Mouse (Mus musculus) layer of hippocampus, postnatal 10 days (tissue): ENCODE measurements at regions not wholly inside any gene's neighbourhood (a gene's known extent, or its start where the extent isn't known, plus 50 kb on each side); places are given as distances from the start of the nearest gene placed in this dataset.

ENCODE experiments used
- DNase-seq, 2 experiments: peaks; one replicate each; pipeline ENCODE4 v3.0.0; 2021; ENCODE audit warnings: low spot score in 2 of 2

DNA sequence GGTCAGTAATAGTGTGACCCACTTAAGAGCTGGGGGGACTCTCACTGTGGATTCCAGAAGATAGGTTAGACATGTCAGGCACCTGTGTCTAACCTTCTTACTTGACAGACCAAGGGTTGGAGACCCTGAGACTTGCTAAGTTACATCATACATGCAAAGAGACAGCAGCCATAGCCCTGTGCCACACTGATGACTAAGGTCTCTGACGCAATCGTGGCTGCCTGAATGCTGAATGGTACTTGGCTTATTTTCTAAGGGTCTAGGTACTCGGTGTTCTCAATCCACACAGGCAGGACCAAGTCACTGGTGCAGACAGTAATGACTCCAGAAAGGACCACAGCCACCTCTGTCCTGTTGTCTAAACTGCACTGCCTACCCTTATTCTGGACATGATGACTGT is 147.8 kb upstream of the Mdm1 start:
- no peak for DNase-seq

DNA sequence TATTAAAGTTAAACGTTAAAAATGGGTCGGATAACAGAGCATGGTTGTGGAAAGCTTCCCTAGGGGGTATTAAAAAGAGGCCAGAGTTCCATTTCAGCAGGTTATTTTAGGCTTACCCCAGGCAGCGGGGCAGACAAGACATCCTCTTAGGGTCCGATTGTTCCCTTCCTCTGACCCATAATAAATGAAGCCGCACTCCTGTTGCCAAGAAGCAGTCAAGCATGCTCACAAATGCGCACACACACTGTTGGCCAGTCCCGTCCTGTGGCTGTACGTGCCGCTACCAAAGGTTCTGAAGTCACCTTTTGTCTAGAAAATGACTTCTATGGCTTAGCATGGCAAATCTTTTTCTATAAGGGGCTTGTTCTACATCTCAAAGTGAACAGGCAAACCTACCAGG is 146.8 kb upstream of the Mdm1 start:
- no peak for DNase-seq

DNA sequence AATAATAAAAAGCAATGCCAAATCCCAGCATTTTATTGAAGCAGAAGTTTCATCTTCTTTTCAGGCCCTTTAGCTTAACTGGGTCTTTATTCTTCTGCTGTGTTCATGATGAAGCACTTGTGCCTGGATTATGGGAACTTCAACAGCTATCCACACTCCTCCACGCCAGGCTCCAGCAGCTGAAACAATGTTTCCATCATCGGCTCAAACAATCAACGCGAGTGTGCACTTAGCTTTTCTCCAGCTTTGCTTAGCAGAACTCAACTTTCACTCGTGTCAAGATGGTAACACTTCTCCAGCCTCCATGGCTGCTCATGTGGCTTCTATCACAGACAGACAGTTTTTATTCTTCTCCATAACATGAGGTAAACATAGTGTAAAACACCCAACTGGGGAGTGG is 143.8 kb upstream of the Mdm1 start:
- DNase-seq, result no peak

DNA sequence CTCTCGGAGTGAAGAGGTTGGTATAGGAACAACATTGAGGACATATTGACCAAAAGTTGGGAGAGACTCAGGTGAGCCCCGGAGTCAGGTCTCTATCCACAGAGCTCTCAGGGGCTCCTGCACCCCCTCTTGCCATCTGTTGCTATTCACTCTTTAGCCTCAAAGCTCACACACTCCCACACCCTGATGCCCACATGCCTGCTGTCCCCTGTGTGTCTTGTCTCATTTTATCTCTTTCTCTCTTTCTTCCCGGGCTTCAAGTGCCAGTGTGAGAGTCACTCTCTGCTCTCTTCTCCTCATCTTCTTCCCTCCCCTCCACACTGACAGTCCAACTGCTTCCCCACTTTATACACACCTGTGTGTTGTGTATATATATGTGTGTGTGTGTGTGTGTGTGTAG is 141.0 kb upstream of the Mdm1 start:
- DNase-seq, result no peak

DNA sequence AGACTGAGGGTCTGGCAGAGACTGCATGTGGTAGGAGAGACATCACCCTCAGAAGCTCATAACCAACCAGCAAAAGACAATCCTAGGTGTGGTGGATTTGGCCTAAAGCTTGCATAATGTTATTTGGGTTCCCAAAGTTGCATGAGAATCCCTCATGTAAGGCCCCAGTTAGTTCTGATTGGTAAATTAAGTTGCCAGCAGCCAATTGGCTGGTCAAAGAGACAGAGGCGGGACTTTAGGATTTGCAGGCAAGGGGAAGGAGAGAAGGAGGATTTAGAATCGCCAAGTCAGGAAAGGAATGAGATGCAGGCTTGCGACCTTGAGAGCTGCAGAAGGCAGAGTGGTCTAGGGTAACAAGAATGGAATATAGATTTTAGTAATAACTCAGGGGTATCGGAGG is 140.1 kb upstream of the Mdm1 start:
- DNase-seq, result no peak

DNA sequence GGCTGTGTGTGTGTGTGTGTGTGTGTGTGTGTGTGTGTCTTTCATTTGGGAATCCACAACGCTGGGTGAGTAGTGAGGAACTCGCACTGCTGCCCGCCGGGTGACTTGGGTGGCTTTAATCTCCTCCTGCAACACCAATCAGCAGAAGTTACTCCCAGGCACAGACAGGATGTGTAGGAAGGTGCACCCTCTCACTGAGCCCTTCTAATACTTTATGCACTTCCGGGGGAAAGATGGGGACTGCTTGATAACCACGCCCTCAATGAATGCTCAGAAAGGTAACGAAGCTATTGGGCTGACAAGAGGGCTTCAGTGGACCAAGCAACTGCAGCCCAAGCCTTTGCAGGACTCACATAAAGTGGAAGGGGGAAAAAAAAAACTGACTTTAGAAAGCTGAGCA is 139.6 kb upstream of the Mdm1 start:
- no peak for DNase-seq

- peak in 1 of 2 experiments; percentile 5 for DNase-seq
Observed at GRCm38 (mm10) chr10:118002559-118002958, 139.1 kb upstream of the Mdm1 start.

DNA sequence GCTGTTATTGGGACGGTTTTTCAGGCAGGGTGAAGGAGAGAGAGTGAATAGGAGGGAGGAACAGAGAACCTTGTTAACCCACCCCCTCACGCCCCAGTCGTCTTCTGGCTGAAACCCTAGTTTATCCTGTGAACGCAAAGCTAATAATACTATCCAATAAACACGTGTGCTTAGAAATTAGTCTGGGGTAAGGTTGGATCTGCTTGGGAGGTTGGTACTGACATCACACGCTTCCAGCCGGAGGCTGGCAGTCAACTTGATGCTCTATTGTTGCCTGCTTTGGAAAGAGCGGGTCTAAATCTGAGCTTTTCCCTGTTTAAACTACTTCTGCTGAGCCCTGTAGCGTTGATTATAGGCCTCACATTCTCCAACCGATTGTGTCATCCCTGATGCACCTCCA is 138.4 kb upstream of the Mdm1 start:
- no peak for DNase-seq

DNA sequence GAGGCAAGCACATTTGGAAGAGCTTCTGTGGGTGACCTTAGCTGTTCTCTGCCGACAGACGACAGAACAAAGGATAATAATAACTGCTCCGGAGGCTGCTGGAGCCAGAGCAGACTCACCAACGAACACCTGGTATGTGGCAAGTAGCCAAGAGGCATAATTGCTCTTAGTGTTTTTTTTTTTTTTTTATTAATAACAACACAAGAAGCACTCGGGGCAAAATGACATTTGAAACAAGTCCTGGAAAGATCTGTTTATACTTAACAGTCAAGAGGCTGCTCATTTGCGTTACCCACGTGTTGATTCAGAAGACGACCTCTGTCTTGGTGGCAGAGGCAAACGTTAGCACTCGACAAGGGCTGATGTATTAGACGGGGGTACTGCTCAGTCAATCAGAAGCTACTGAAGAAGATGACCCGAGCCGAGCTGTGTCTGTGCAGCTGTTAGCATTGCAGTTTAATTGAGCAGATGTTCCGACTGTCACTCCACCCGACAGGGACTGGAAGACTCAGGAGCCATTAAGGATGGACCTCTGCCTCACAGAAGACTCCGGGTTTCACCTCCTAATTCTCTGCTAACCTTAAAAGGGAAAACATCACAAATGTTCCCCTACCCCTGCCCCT is 137.8 kb upstream of the Mdm1 start:
- DNase-seq, result no peak

DNA sequence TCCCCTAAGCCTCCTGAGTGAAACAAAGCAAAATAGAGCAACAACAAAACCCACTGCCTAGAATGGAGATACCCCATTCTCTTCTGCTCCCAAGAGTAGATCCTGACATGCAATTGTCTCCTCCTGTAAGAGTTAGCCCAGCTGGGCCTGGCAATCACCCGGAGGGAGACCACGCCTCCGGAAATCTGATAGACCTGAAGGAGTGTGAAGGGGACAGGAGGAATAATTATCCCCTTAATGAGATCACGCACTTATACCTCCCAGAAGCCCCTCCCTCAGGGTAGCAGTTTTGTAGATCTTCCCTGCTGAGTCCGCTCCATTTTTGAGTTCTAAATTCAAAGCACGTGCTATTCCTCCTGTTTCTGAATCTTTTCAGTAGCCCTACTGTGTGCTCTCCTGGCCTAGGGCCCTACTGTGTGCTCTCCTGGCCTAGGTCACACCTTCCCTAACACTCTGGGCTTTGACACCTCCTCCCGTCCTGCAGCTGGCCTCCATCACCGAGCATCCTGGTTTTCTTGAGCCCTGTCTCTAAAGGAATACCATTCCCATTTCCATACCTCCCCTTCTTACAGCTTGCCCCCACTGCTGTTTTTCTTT is 137.2 kb upstream of the Mdm1 start:
- DNase-seq, result peak in 1 of 2 experiments; percentile 4

GRCm38 (mm10) chr10:118006827-118007550 is 134.6 kb upstream of the Mdm1 start:
- DNase-seq, result no peak

DNA sequence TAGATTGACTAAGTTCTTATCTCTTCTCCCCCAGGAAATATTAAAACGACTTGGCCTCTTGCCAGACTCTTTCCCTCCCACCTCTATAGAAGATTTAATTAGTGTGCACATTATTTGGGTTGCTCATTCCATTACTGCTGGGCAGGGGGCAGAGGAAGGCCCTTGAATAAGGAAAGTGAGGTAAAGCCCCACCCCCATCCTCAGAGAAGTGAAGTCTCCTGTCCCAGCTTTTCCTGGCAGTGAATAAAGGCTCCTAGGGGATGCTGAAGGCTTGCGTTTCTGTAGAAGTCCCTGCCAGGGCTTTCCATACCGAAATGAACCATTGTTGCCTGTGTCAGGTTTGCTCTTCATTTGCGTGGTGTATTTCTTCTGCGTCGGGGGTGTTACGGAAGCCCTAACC is 133.8 kb upstream of the Mdm1 start:
- DNase-seq, result no peak

DNA sequence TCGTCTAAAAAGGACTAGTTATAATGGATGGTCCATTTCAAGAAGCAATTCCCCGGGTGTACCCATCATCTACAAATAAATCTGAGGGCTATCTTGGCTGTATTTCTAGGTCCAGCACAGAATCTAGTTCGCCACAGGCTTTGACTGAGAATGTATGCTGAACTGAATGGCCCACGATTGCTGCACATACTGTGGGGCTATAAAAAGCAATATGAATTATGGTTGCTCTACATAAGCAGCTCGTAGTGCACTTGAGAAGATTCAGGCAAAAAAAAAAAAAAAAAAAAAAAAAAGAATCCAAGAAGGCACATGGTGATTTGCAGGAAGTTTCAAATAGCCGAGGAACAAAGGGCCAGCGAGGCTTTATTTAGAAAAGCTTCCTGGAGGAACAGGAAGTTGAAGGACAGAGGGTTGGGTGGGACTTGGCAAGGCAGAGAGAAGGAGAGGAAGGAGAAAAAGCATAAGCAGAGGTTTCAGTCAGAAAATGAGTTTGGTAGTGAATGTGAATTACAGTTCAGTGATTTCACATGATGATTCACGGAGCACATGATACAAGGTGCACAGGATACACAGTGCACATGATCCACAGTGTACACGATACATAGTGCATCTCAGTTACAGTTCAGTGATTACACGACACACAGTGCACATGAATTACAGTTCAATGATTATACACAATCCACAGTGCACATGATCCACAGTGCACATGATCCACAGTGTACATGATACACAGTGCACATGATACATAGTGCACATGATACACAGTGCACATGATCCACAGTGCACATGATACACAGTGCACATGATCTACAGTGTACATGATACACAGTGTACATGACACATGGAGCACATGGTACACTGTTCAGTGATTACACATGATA is 129.7 kb upstream of the Mdm1 start:
- no peak for DNase-seq

- DNase-seq, result no peak
Observed at GRCm38 (mm10) chr10:118028831-118029230, 112.8 kb upstream of the Mdm1 start.

DNA sequence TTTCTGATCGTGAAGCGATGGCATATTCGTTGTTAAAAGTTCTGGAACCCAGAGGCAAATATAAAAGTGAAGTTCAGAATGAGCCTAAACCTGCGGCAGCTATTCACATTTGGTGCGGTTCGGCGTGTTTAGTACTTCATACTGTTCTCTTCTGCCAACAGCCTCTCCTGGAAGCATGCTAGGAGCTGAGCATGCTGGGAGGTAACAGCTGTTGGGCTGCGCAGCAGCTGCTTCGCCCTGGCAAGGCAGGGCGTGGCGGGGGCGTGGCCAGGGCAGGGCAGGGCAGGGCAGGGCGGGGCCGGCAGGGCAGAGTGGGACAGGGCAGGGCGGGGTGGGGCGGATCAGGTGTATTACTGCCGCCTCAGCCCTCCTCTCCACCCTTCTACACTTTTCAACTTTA is 107.2 kb upstream of the Mdm1 start:
- DNase-seq, result no peak

GRCm38 (mm10) chr10:118035035-118035434 is 106.6 kb upstream of the Mdm1 start:
- DNase-seq, result no peak

- no peak for DNase-seq
Observed at GRCm38 (mm10) chr10:118038465-118038864, 103.1 kb upstream of the Mdm1 start.

GRCm38 (mm10) chr10:118039056-118039455 is 102.6 kb upstream of the Mdm1 start:
- DNase-seq, result no peak

- DNase-seq, result no peak
Observed at GRCm38 (mm10) chr10:118041068-118041467, 100.5 kb upstream of the Mdm1 start.

DNA sequence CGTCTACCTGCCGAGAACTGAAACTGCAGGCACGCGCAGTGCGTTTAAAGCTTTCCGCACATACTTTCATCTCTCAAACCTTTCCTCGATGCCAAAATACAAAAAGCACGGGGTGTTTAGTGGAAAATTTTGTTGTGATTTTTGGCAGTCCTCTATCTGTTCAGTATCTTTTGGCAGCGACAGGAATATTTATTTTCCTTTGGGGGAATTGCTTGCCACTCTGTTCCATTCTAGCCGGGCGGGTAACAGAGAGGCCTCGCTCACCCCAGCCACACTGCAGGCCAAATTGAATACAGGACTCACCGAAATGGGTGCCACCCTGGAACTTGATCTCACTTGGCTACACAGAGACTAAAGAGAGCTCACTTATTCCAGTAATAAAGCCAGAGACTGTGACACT is 97.8 kb upstream of the Mdm1 start:
- DNase-seq, result no peak

DNA sequence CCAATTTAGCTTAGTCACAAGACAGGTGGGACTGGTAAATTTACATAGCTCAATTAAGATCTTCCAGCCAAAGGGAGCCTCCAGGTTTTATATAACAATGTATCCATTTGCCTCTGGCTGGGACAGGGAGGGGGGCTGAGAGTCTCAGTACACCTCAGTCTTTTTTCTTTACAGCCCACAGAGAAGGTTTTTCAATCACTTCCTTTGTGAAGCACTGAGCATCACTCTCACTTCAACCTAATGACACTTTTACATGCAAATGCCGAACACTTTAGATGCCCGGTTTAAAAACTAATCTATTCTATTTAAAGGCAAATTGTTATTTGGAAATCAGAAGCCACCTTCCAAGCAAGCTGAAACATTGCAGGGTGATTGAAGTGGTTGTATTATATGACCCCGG is 96.8 kb upstream of the Mdm1 start:
- no peak for DNase-seq

GRCm38 (mm10) chr10:118045427-118045826 is 96.2 kb upstream of the Mdm1 start:
- DNase-seq, result no peak
